Mouse (Mus musculus) midbrain, embryonic 15.5 days (tissue): Measurements from ENCODE around the gene Tmem92. TPM values are rescaled to one million over a fixed set of nuclear protein-coding genes. Genes with fewer than 3 reads are reported as not detected.

Source experiments
- ATAC-seq: fragments of 200-750 bp; cut with Nextera tagmentation; replicated peaks from 2 replicates; pipeline ENCODE4 v1.8.0; 2017; ENCODE audit warnings: moderate TSS enrichment
- H3K27ac ChIP-seq: fragments of 300-500 bp; sonication (generic); 2 replicates; pipeline ENCODE4 v1.5.1; 2015; ENCODE audit warnings: mild to moderate bottlenecking, inconsistent platforms
- H3K27me3 ChIP-seq: fragments of 300-500 bp; sonication (generic); replicated peaks from 2 replicates; pipeline ENCODE4 v1.6.1; 2015; ENCODE audit warnings: inconsistent platforms
- H3K36me3 ChIP-seq: fragments of 300-500 bp; sonication (generic); replicated peaks from 2 replicates; pipeline ENCODE4 v1.6.1; 2015; ENCODE audit warnings: inconsistent platforms
- H3K4me1 ChIP-seq: fragments of 300-500 bp; sonication (generic); 2 replicates; pipeline ENCODE4 v1.6.1; 2015; ENCODE audit warnings: inconsistent platforms
- H3K4me2 ChIP-seq: fragments of 300-500 bp; sonication (generic); 2 replicates; pipeline ENCODE4 v1.6.1; 2015; ENCODE audit warnings: inconsistent platforms, mild to moderate bottlenecking, moderate library complexity
- H3K4me3 ChIP-seq: fragments of 300-500 bp; sonication (generic); 2 replicates; pipeline ENCODE4 v1.5.1; 2015; ENCODE audit warnings: mild to moderate bottlenecking, inconsistent platforms
- H3K9ac ChIP-seq: fragments of 300-500 bp; sonication (generic); 2 replicates; pipeline ENCODE4 v1.6.1; 2015; ENCODE audit warnings: mild to moderate bottlenecking, inconsistent platforms
- H3K9me3 ChIP-seq: fragments of 300-500 bp; sonication (generic); 2 replicates; pipeline ENCODE4 v1.6.1; 2016; ENCODE audit warnings: inconsistent platforms
- WGBS: fragments of 180-500 bp; shearing (Covaris S2); methylation state at CpG from one replicate; pipeline ENCODE4 v1.1.7; 2015; ENCODE audit warnings: mixed read lengths; 5-methylcytosine and 5-hydroxymethylcytosine counted together
- polyA plus RNA-seq: library from polyadenylated mRNA; unstranded; fragments of >200 nt; fragmentation: Nextera tagmentation; extraction: Ambion mirVana; gene quantifications from 2 replicates; pipeline ENCODE4 v1.2.1, GENCODE M21; 2015

Gene Tmem92
- polyA plus RNA-seq, 1 experiment from 2014 or later, result not detected

GRCm38 (mm10) chr11:94760799-94761198 lies 21.7 kb downstream of the Tmem92 start:
- Histone ChIP-seq H3K9me3 (no peaks in the 10 kb centered on the region), H3K4me1 (no peaks in the 10 kb centered on the region), H3K36me3 (no peaks in the 10 kb centered on the region), H3K27me3 (no peaks in the 10 kb centered on the region), H3K27ac (no peak overlapping the region), H3K4me2 (no peak overlapping the region), H3K4me3 (no peak overlapping the region), H3K9ac (no peak overlapping the region)
- no peak for ATAC-seq
- WGBS, result 77% methylated on average over 7 of the region's 7 CpGs

- no peak for ATAC-seq
- Histone ChIP-seq H3K27me3 (no peaks in the 10 kb centered on the region), H3K27ac (no peak overlapping the region), H3K4me1 (no peaks in the 10 kb centered on the region), H3K9ac (no peak overlapping the region), H3K4me3 (no peak overlapping the region), H3K9me3 (no peaks in the 10 kb centered on the region), H3K4me2 (no peak overlapping the region), H3K36me3 (no peaks in the 10 kb centered on the region)
- 84% methylated on average over 3 of the region's 3 CpGs for WGBS
Measured at GRCm38 (mm10) chr11:94760364-94760763, 22.1 kb downstream of the Tmem92 start.

- H3K4me1 ChIP-seq, result no peaks in the 10 kb centered on the region
- H3K27ac ChIP-seq, result no peak overlapping the region
- H3K4me2 ChIP-seq, result no peak overlapping the region
- ATAC-seq, result no peak
- H3K4me3 ChIP-seq, result no peak overlapping the region
- no peaks in the 10 kb centered on the region for H3K36me3 ChIP-seq
- no peak overlapping the region for H3K9ac ChIP-seq
- no peaks in the 10 kb centered on the region for H3K27me3 ChIP-seq
- 87% methylated on average over 6 of the region's 6 CpGs for WGBS
- no peaks in the 10 kb centered on the region for H3K9me3 ChIP-seq
Measured at GRCm38 (mm10) chr11:94759916-94760315, 22.6 kb downstream of the Tmem92 start.

GRCm38 (mm10) chr11:94752946-94753713 lies 29.4 kb downstream of the Tmem92 start:
- WGBS, result 64% methylated on average over 2 of the region's 2 CpGs
- Histone ChIP-seq H3K4me3 (no peak overlapping the region), H3K27ac (no peak overlapping the region), H3K27me3 (no peaks in the 10 kb centered on the region), H3K9me3 (no peaks in the 10 kb centered on the region), H3K4me2 (no peak overlapping the region), H3K36me3 (no peaks in the 10 kb centered on the region), H3K9ac (no peak overlapping the region), H3K4me1 (no peaks in the 10 kb centered on the region)
- ATAC-seq, result no peak

GRCm38 (mm10) chr11:94741732-94742272 lies 40.7 kb downstream of the Tmem92 start, which contains the start of gene Cdc34b:
TSS of gene Cdc34b (plus strand) at chr11:94741782.
- Histone ChIP-seq H3K9ac (no peak within 1 kb of the TSS), H3K27me3 (no peaks in the 10 kb centered on the region), H3K9me3 (no peaks in the 10 kb centered on the region), H3K4me2 (no peak within 1 kb of the TSS), H3K4me1 (no peaks in the 10 kb centered on the region), H3K36me3 (no peaks in the 10 kb centered on the region), H3K27ac (no peak within 1 kb of the TSS), H3K4me3 (no peak within 1 kb of the TSS)
- WGBS, result 78% methylated on average over 29 of the region's 29 CpGs
- no peak for ATAC-seq

- ATAC-seq, result no peak
- H3K9me3 ChIP-seq, result no peaks in the 10 kb centered on the region
- no peaks in the 10 kb centered on the region for H3K4me1 ChIP-seq
- 81% methylated on average over 2 of the region's 2 CpGs for WGBS
- no peak overlapping the region for H3K4me2 ChIP-seq
- no peak overlapping the region for H3K9ac ChIP-seq
- no peak overlapping the region for H3K27ac ChIP-seq
- no peaks in the 10 kb centered on the region for H3K36me3 ChIP-seq
- no peaks in the 10 kb centered on the region for H3K27me3 ChIP-seq
- no peak overlapping the region for H3K4me3 ChIP-seq
Measured at GRCm38 (mm10) chr11:94735746-94736145, 46.8 kb downstream of the Tmem92 start.

GRCm38 (mm10) chr11:94732773-94733172 lies 49.7 kb downstream of the Tmem92 start:
- no peak overlapping the region for H3K4me3 ChIP-seq
- H3K9me3 ChIP-seq, result no peaks in the 10 kb centered on the region
- 51% methylated on average over 8 of the region's 8 CpGs for WGBS

GRCm38 (mm10) chr11:94731229-94731628 lies 51.3 kb downstream of the Tmem92 start:
- H3K4me3 ChIP-seq, result no peak overlapping the region
- H3K9ac ChIP-seq, result no peak overlapping the region
- H3K36me3 ChIP-seq, result no peaks in the 10 kb centered on the region
- no peak for ATAC-seq
- H3K9me3 ChIP-seq, result no peaks in the 10 kb centered on the region
- 88% methylated on average over 12 of the region's 12 CpGs for WGBS
- no peaks in the 10 kb centered on the region for H3K27me3 ChIP-seq
- H3K4me2 ChIP-seq, result no peak overlapping the region
- no peak overlapping the region for H3K27ac ChIP-seq
- no peaks in the 10 kb centered on the region for H3K4me1 ChIP-seq

More at GRCm38 (mm10) chr11:94732773-94733172, 49.7 kb downstream of the Tmem92 start:
- Histone ChIP-seq H3K36me3 (no peaks in the 10 kb centered on the region), H3K9ac (no peak overlapping the region), H3K27me3 (no peaks in the 10 kb centered on the region), H3K4me2 (no peak overlapping the region), H3K27ac (no peak overlapping the region), H3K4me1 (no peaks in the 10 kb centered on the region)
- no peak for ATAC-seq

GRCm38 (mm10) chr11:94730261-94730660 lies 52.2 kb downstream of the Tmem92 start:
- H3K36me3 ChIP-seq, result no peaks in the 10 kb centered on the region
- no peak overlapping the region for H3K4me2 ChIP-seq
- no peak overlapping the region for H3K27ac ChIP-seq
- no peak overlapping the region for H3K4me3 ChIP-seq
- no peaks in the 10 kb centered on the region for H3K4me1 ChIP-seq
- no peaks in the 10 kb centered on the region for H3K27me3 ChIP-seq
- no peak overlapping the region for H3K9ac ChIP-seq
- ATAC-seq, result no peak
- H3K9me3 ChIP-seq, result no peaks in the 10 kb centered on the region
- 35% methylated on average over 5 of the region's 5 CpGs for WGBS

GRCm38 (mm10) chr11:94729565-94729964 lies 52.9 kb downstream of the Tmem92 start:
- H3K9me3 ChIP-seq, result no peaks in the 10 kb centered on the region
- H3K4me3 ChIP-seq, result no peak overlapping the region
- no peak for ATAC-seq
- H3K27me3 ChIP-seq, result no peaks in the 10 kb centered on the region
- H3K27ac ChIP-seq, result no peak overlapping the region
- H3K36me3 ChIP-seq, result no peaks in the 10 kb centered on the region
- 37% methylated on average over 4 of the region's 4 CpGs for WGBS
- no peaks in the 10 kb centered on the region for H3K4me1 ChIP-seq
- no peak overlapping the region for H3K4me2 ChIP-seq
- H3K9ac ChIP-seq, result no peak overlapping the region

- Histone ChIP-seq H3K4me3 (no peak overlapping the region), H3K36me3 (no peaks in the 10 kb centered on the region), H3K4me1 (no peaks in the 10 kb centered on the region), H3K9me3 (no peaks in the 10 kb centered on the region), H3K4me2 (no peak overlapping the region), H3K9ac (no peak overlapping the region), H3K27me3 (no peaks in the 10 kb centered on the region), H3K27ac (no peak overlapping the region)
- no peak for ATAC-seq
- 83% methylated on average over 3 of the region's 3 CpGs for WGBS
Measured at GRCm38 (mm10) chr11:94728545-94728944, 54.0 kb downstream of the Tmem92 start.

- Histone ChIP-seq H3K9ac (no peak overlapping the region), H3K27me3 (no peaks in the 10 kb centered on the region), H3K4me1 (no peaks in the 10 kb centered on the region), H3K27ac (no peak overlapping the region), H3K9me3 (no peaks in the 10 kb centered on the region), H3K4me3 (no peak overlapping the region), H3K4me2 (no peak overlapping the region), H3K36me3 (no peaks in the 10 kb centered on the region)
- no peak for ATAC-seq
- WGBS, result 86% methylated on average over 3 of the region's 3 CpGs
Measured at GRCm38 (mm10) chr11:94727306-94727705, 55.2 kb downstream of the Tmem92 start.
